Mouse (Mus musculus) CH12.LX (cell line): ENCODE results near the gene Wnt2. TPM values are rescaled to one million over a fixed set of nuclear protein-coding genes. Genes with fewer than 3 reads are reported as not detected.

ENCODE experiments used
- DNase-seq: peaks from one replicate; pipeline ENCODE4 v3.0.0-alpha.2; 2013; ENCODE audit errors: extremely low read depth
- H3K27ac ChIP-seq: 2 replicates; pipeline ENCODE4 v1.5.1; 2012; ENCODE audit warnings: low read depth, mild to moderate bottlenecking, control low read depth, moderate library complexity; ENCODE audit not compliant: insufficient read depth
- H3K27me3 ChIP-seq: replicated peaks from 2 replicates; pipeline ENCODE3; 2012; ENCODE audit warnings: inconsistent platforms
- H3K36me3 ChIP-seq, 2 experiments: replicated peaks in 1 of 2; 2 replicates each; pipeline versions ENCODE3 to v1.6.1; 2012; ENCODE audit warnings: inconsistent platforms in 1 of 2, low read length in 1 of 2, mild to moderate bottlenecking in 1 of 2, mixed read lengths in 1 of 2, moderate library complexity in 1 of 2; ENCODE audit not compliant: control insufficient read depth in 1 of 2, insufficient read depth in 1 of 2
- H3K4me1 ChIP-seq, 2 experiments: 2 replicates each; pipeline ENCODE4 v1.6.1; 2012; ENCODE audit warnings: inconsistent platforms in 1 of 2, moderate library complexity in 1 of 2; ENCODE audit not compliant: insufficient read depth in 2 of 2, control insufficient read depth in 1 of 2
- H3K4me2 ChIP-seq: 2 replicates; pipeline ENCODE4 v1.6.1; 2012; ENCODE audit warnings: low read depth, mild to moderate bottlenecking, control low read depth; ENCODE audit not compliant: poor library complexity, insufficient read depth, severe bottlenecking
- H3K4me3 ChIP-seq, 3 experiments: fragments of 150-350 bp in 1 of 3; sonication (generic) in 1 of 3; replicated peaks in 1 of 3; 2 replicates each; pipeline versions ENCODE3 to v1.5.1; 2011 to 2012; ENCODE audit warnings: low read depth in 2 of 3, low read length in 2 of 3, mild to moderate bottlenecking in 2 of 3, moderate library complexity in 2 of 3, control low read depth in 1 of 3, improper control_type of control experiment in 1 of 3, inconsistent platforms in 1 of 3, mixed read lengths in 1 of 3; ENCODE audit not compliant: poor library complexity in 1 of 3
- H3K79me2 ChIP-seq: replicated peaks from 2 replicates; pipeline ENCODE4 v1.6.1; 2012; ENCODE audit warnings: mild to moderate bottlenecking, moderate library complexity; ENCODE audit not compliant: control insufficient read depth, poor library complexity, insufficient read depth, severe bottlenecking; ENCODE audit errors: extremely low read depth
- H3K9ac ChIP-seq: 2 replicates; pipeline ENCODE4 v1.6.1; 2012; ENCODE audit warnings: low read depth, mild to moderate bottlenecking, control low read depth, moderate library complexity; ENCODE audit not compliant: insufficient read depth
- H3K9me3 ChIP-seq: replicated peaks from 2 replicates; pipeline ENCODE3; 2012; ENCODE audit warnings: low read length, inconsistent platforms, mixed read lengths
- BHLHE40 ChIP-seq: IDR thresholded peaks from 2 replicates; pipeline ENCODE4 v1.6.1; 2011; ENCODE audit warnings: mild to moderate bottlenecking, low read depth, low read length, improper control_type of control experiment
- CHD1 ChIP-seq: IDR thresholded peaks from 2 replicates; pipeline ENCODE4 v1.6.1; 2012; ENCODE audit warnings: low read depth, low read length, improper control_type of control experiment, inconsistent platforms
- CHD2 ChIP-seq: IDR thresholded peaks from 2 replicates; pipeline ENCODE4 v1.6.1; 2011; ENCODE audit warnings: low read length, improper control_type of control experiment
- ELF1 ChIP-seq: IDR thresholded peaks from 2 replicates; pipeline ENCODE4 v1.6.1; 2014; ENCODE audit warnings: low read depth, mild to moderate bottlenecking, inconsistent platforms, low read length, improper control_type of control experiment
- EP300 ChIP-seq: IDR thresholded peaks from 2 replicates; pipeline ENCODE4 v1.6.1; 2011; ENCODE audit warnings: low read length, improper control_type of control experiment
- ETS1 ChIP-seq: conservative IDR thresholded peaks from 2 replicates; pipeline ENCODE4 v1.6.1; 2012; ENCODE audit warnings: low read depth, mild to moderate bottlenecking, inconsistent platforms, low read length, improper control_type of control experiment, moderate library complexity
- HCFC1 ChIP-seq: IDR thresholded peaks from 2 replicates; pipeline ENCODE4 v1.6.1; 2012; ENCODE audit warnings: low read depth, mild to moderate bottlenecking, inconsistent platforms, low read length, improper control_type of control experiment
- IRF4 ChIP-seq: IDR thresholded peaks from 2 replicates; pipeline ENCODE4 v1.6.1; 2014; ENCODE audit warnings: low read depth, mild to moderate bottlenecking, inconsistent platforms, low read length, improper control_type of control experiment
- JUND ChIP-seq: conservative IDR thresholded peaks from 2 replicates; pipeline ENCODE4 v1.6.1; 2011; ENCODE audit warnings: low read depth, low read length, improper control_type of control experiment
- KAT2A ChIP-seq: IDR thresholded peaks from 2 replicates; pipeline ENCODE4 v1.6.1; 2012; ENCODE audit warnings: low read length, improper control_type of control experiment, inconsistent platforms; ENCODE audit not compliant: insufficient replicate concordance
- MAFK ChIP-seq: IDR thresholded peaks from 2 replicates; pipeline ENCODE4 v1.6.1; 2011; ENCODE audit warnings: low read length, improper control_type of control experiment; ENCODE audit not compliant: insufficient replicate concordance
- MAX ChIP-seq: IDR thresholded peaks from 2 replicates; pipeline ENCODE4 v1.6.1; 2011; ENCODE audit warnings: low read length, improper control_type of control experiment
- MAZ ChIP-seq: IDR thresholded peaks from 2 replicates; pipeline ENCODE4 v1.6.1; 2012; ENCODE audit warnings: low read depth, mild to moderate bottlenecking, inconsistent platforms, low read length, improper control_type of control experiment, moderate library complexity
- MXI1 ChIP-seq: IDR thresholded peaks from 2 replicates; pipeline ENCODE4 v1.6.1; 2011; ENCODE audit warnings: mild to moderate bottlenecking, low read depth, low read length, improper control_type of control experiment
- MYC ChIP-seq: IDR thresholded peaks from 2 replicates; pipeline ENCODE4 v1.6.1; 2011; ENCODE audit warnings: low read depth, mild to moderate bottlenecking, improper control_type of control experiment, low read length
- NELFE ChIP-seq: IDR thresholded peaks from 2 replicates; pipeline ENCODE4 v1.6.1; 2011; ENCODE audit warnings: low read depth, low read length, improper control_type of control experiment
- NRF1 ChIP-seq: IDR thresholded peaks from 2 replicates; pipeline ENCODE4 v1.6.1; 2014; ENCODE audit warnings: low read depth, mild to moderate bottlenecking, inconsistent platforms, low read length, improper control_type of control experiment, moderate library complexity
- POLR2A ChIP-seq: IDR thresholded peaks from 2 replicates; pipeline ENCODE4 v1.6.1; 2011; ENCODE audit warnings: low read depth, mild to moderate bottlenecking, improper control_type of control experiment, low read length
- POLR2AphosphoS2 ChIP-seq: IDR thresholded peaks from 2 replicates; pipeline ENCODE4 v1.6.1; 2011; ENCODE audit warnings: low read depth, low read length, improper control_type of control experiment
- RAD21 ChIP-seq: IDR thresholded peaks from 2 replicates; pipeline ENCODE4 v1.6.1; 2011; ENCODE audit warnings: low read depth, mild to moderate bottlenecking, low read length, improper control_type of control experiment, moderate library complexity
- RCOR1 ChIP-seq: conservative IDR thresholded peaks from 2 replicates; pipeline ENCODE4 v1.6.1; 2012; ENCODE audit warnings: low read depth, mild to moderate bottlenecking, inconsistent platforms, low read length, improper control_type of control experiment
- SIN3A ChIP-seq: IDR thresholded peaks from 2 replicates; pipeline ENCODE4 v1.6.1; 2012; ENCODE audit warnings: low read length, improper control_type of control experiment, inconsistent platforms
- SMC3 ChIP-seq: IDR thresholded peaks from 2 replicates; pipeline ENCODE4 v1.6.1; 2011; ENCODE audit warnings: low read depth, low read length, improper control_type of control experiment
- TCF12 ChIP-seq: IDR thresholded peaks from 2 replicates; pipeline ENCODE4 v1.6.1; 2014; ENCODE audit warnings: low read depth, mild to moderate bottlenecking, inconsistent platforms, low read length, improper control_type of control experiment
- UBTF ChIP-seq: IDR thresholded peaks from 2 replicates; pipeline ENCODE4 v1.6.1; 2012; ENCODE audit warnings: low read depth, mild to moderate bottlenecking, inconsistent platforms, low read length, improper control_type of control experiment, moderate library complexity
- USF1 ChIP-seq: IDR thresholded peaks from 2 replicates; pipeline ENCODE4 v1.6.1; 2014; ENCODE audit warnings: low read depth, mild to moderate bottlenecking, inconsistent platforms, low read length, improper control_type of control experiment
- ZC3H11A ChIP-seq: IDR thresholded peaks from 2 replicates; pipeline ENCODE4 v1.6.1; 2012; ENCODE audit warnings: low read depth, mild to moderate bottlenecking, inconsistent platforms, low read length, improper control_type of control experiment
- ZMIZ1 ChIP-seq: IDR thresholded peaks from 2 replicates; pipeline ENCODE4 v1.6.1; 2012; ENCODE audit warnings: low read depth, mild to moderate bottlenecking, inconsistent platforms, low read length, improper control_type of control experiment
- ZNF384 ChIP-seq: IDR thresholded peaks from 2 replicates; pipeline ENCODE4 v1.6.1; 2012; ENCODE audit warnings: low read depth, low read length, improper control_type of control experiment, inconsistent platforms
- dilution Hi-C: fragments of 300-500 bp; cut with MboI; formaldehyde crosslinking; loops from 2 replicates; pipeline ENCODE4 v1.14.3; 2020; ENCODE audit warnings: low sequenced_read_pairs; ENCODE audit not compliant: extremely low pct_unique_long_range_greater_than_20kb, extremely low pct_ligation_motif_present
- in situ Hi-C: fragments of 300-500 bp; cut with MboI; formaldehyde crosslinking; loops from 3 replicates; pipeline ENCODE4 v1.14.3; 2019; ENCODE audit warnings: low sequenced_read_pairs, low pct_ligation_motif_present, low pct_unique_long_range_greater_than_20kb, mixed read lengths
- polyA plus RNA-seq: library from polyadenylated mRNA; unstranded; fragments of >175 nt; gene quantifications from 2 replicates; pipeline ENCODE4 v1.2.1, GENCODE M21; 2012; ENCODE audit warnings: low read depth; ENCODE audit not compliant: insufficient read length
- total RNA-seq, 2 experiments: library from RNA; depleted of rRNA; stranded (reverse); fragments of 300-350 nt in 1 of 2; fragments of >200 nt in 1 of 2; gene quantifications; 2 replicates each; pipeline ENCODE4 v1.2.3; 2012 to 2014

The Wnt2 gene
- total and polyA plus RNA-seq, 3 experiments: not detected

- dilution Hi-C loops (no loop called here), in situ Hi-C loops (no loop called here)
- Histone ChIP-seq H3K27me3 (no peaks in the 10 kb centered on the region), H3K4me2 (no peak overlapping the region), H3K4me3 (no peak overlapping the region), H3K27ac (no peak overlapping the region), H3K4me1 (peaks cover 0 to 2% of the 10 kb centered on the region in 2 experiments; a peak in 1 of 4 replicates), H3K79me2 (no peaks in the 10 kb centered on the region), H3K9me3 (no peaks in the 10 kb centered on the region), H3K9ac (no peak overlapping the region), H3K36me3 (peaks cover 10 to 59% of the 10 kb centered on the region in 2 experiments)
- no peak for DNase-seq
- no peak for TF ChIP-seq TCF12
- TF ChIP-seq ETS1: no peak
- TF ChIP-seq EP300: no peak
- no peak for TF ChIP-seq NRF1
- no peak for TF ChIP-seq POLR2A
- TF ChIP-seq RAD21: no peak
- TF ChIP-seq MAX: no peak
- no peak for TF ChIP-seq POLR2AphosphoS2
- TF ChIP-seq USF1: no peak
- TF ChIP-seq JUND: no peak
- no peak for TF ChIP-seq NELFE
- TF ChIP-seq ELF1: no peak
- no peak for TF ChIP-seq SMC3
- no peak for TF ChIP-seq IRF4
These were observed 88.0 kb downstream of the Wnt2 start for GRCm38 (mm10) chr6:17942344-17942743.

DNA sequence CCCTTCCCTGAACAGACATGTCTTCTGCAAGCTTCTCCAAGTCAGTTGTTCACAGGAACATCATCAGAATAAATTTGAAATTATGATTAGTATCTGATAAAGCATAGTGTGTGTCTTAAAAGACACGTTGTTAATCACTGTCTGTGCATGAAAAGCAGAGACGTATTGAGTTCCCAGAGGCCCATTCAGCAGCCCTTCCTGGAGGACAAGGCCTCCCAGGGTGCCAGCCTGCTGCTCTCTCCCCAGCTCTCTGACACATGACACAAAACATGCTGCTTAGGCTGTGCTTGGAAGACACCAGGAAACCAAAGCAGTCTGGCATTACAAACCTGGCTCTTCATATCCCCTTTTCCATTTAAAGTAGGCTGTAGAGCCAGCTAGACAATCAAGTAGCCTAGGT is 88.5 kb downstream of the Wnt2 start:
- no peak for DNase-seq
- Histone ChIP-seq H3K4me1 (no peaks in the 10 kb centered on the region), H3K4me2 (no peak overlapping the region), H3K36me3 (peaks cover 10 to 63% of the 10 kb centered on the region in 2 experiments), H3K79me2 (no peaks in the 10 kb centered on the region), H3K4me3 (no peak overlapping the region), H3K9ac (no peak overlapping the region), H3K9me3 (no peaks in the 10 kb centered on the region), H3K27me3 (no peaks in the 10 kb centered on the region), H3K27ac (no peak overlapping the region)
- TF ChIP-seq MAFK (no peak), RAD21 (no peak), ZMIZ1 (no peak), SMC3 (no peak), ZC3H11A (no peak), MXI1 (no peak), MYC (no peak), KAT2A (no peak), ZNF384 (no peak), CHD2 (no peak), CHD1 (no peak), SIN3A (no peak), UBTF (no peak), RCOR1 (no peak), MAZ (no peak), BHLHE40 (no peak), HCFC1 (no peak), NRF1 (no peak)
- dilution Hi-C loops: no loop called here
- in situ Hi-C loops: no loop called here
